Mouse (Mus musculus) forebrain, embryonic 11.5 days (tissue): ENCODE measurements at regions not wholly inside any gene's neighbourhood (a gene's known extent, or its start where the extent isn't known, plus 50 kb on each side); places are given as distances from the start of the nearest gene placed in this dataset.

Source experiments
- ATAC-seq: fragments of 200-750 bp; cut with Nextera tagmentation; replicated peaks from 2 replicates; pipeline ENCODE4 v1.8.0; 2017; ENCODE audit warnings: moderate TSS enrichment; ENCODE audit not compliant: low FRiP score
- DNase-seq: peaks from one replicate; pipeline ENCODE4 v3.0.0-alpha.2; 2017; ENCODE audit warnings: low spot score
- H3K27ac ChIP-seq: fragments of 300-500 bp; sonication (generic); 2 replicates; pipeline ENCODE4 v1.5.1; 2014; ENCODE audit warnings: low read depth, low read length
- H3K27me3 ChIP-seq: fragments of 300-500 bp; sonication (generic); 2 replicates; pipeline ENCODE4 v1.6.1; 2014; ENCODE audit warnings: mild to moderate bottlenecking, low read length, mixed read lengths; ENCODE audit not compliant: control insufficient read depth, insufficient read depth
- H3K36me3 ChIP-seq: fragments of 300-500 bp; sonication (generic); 2 replicates; pipeline ENCODE4 v1.6.1; 2014; ENCODE audit warnings: mild to moderate bottlenecking, low read length, moderate library complexity, mixed read lengths; ENCODE audit not compliant: control insufficient read depth, insufficient read depth
- H3K4me1 ChIP-seq: fragments of 300-500 bp; sonication (generic); replicated peaks from 2 replicates; pipeline ENCODE4 v1.6.1; 2014; ENCODE audit warnings: low read length, mixed read lengths; ENCODE audit not compliant: control insufficient read depth, insufficient read depth
- H3K4me2 ChIP-seq: fragments of 300-500 bp; sonication (generic); 2 replicates; pipeline ENCODE4 v1.6.1; 2014; ENCODE audit warnings: low read depth, mild to moderate bottlenecking, low read length, moderate library complexity, mixed read lengths; ENCODE audit not compliant: severe bottlenecking
- H3K4me3 ChIP-seq: fragments of 300-500 bp; sonication (generic); 2 replicates; pipeline ENCODE4 v1.5.1; 2014; ENCODE audit warnings: low read depth, low read length
- H3K9ac ChIP-seq: fragments of 300-500 bp; sonication (generic); 2 replicates; pipeline ENCODE4 v1.6.1; 2014; ENCODE audit warnings: low read length
- H3K9me3 ChIP-seq: fragments of 300-500 bp; sonication (generic); 2 replicates; pipeline ENCODE4 v1.6.1; 2016; ENCODE audit warnings: low read length, mixed read lengths; ENCODE audit not compliant: control insufficient read depth
- WGBS: fragments of 180-500 bp; shearing (Covaris S2); extraction: QIAGEN DNeasy Blood & Tissue Kit; methylation state at CpG from one replicate; pipeline ENCODE4 v1.1.7; 2014; 5-methylcytosine and 5-hydroxymethylcytosine counted together

GRCm38 (mm10) chr12:74728866-74729265 is 412.7 kb upstream of the Gm11042 start:
- ATAC-seq, result no peak
- no peaks in the 10 kb centered on the region for H3K9me3 ChIP-seq
- H3K27me3 ChIP-seq, result no peaks in the 10 kb centered on the region
- H3K27ac ChIP-seq, result no peak overlapping the region
- H3K4me1 ChIP-seq, result no peaks in the 10 kb centered on the region
- WGBS, result 90% methylated on average over 2 of the region's 2 CpGs
- DNase-seq, result no peak
- no peak overlapping the region for H3K9ac ChIP-seq
- no peak overlapping the region for H3K4me3 ChIP-seq
- H3K36me3 ChIP-seq, result no peaks in the 10 kb centered on the region
- no peak overlapping the region for H3K4me2 ChIP-seq

- Histone ChIP-seq H3K27ac (no peak overlapping the region), H3K4me3 (no peak overlapping the region), H3K9ac (no peak overlapping the region), H3K27me3 (no peaks in the 10 kb centered on the region), H3K36me3 (no peaks in the 10 kb centered on the region), H3K4me1 (no peaks in the 10 kb centered on the region), H3K9me3 (no peaks in the 10 kb centered on the region), H3K4me2 (no peak overlapping the region)
- DNase-seq, result no peak
- 92% methylated on average over 3 of the region's 3 CpGs for WGBS
- ATAC-seq, result no peak
Observed at GRCm38 (mm10) chr12:74679149-74679548, 363.0 kb upstream of the Gm11042 start.

- H3K9ac ChIP-seq, result no peak overlapping the region
- DNase-seq, result no peak
- no peak overlapping the region for H3K4me2 ChIP-seq
- H3K4me3 ChIP-seq, result no peak overlapping the region
- 80% methylated on average over 2 of the region's 2 CpGs for WGBS
- H3K9me3 ChIP-seq, result no peaks in the 10 kb centered on the region
- ATAC-seq, result no peak
- no peaks in the 10 kb centered on the region for H3K4me1 ChIP-seq
- H3K36me3 ChIP-seq, result no peaks in the 10 kb centered on the region
- H3K27ac ChIP-seq, result no peak overlapping the region
- no peaks in the 10 kb centered on the region for H3K27me3 ChIP-seq
Observed at GRCm38 (mm10) chr12:74677835-74678234, 361.6 kb upstream of the Gm11042 start.

GRCm38 (mm10) chr12:74658406-74658805 is 342.2 kb upstream of the Gm11042 start:
- no peak overlapping the region for H3K9ac ChIP-seq
- H3K4me1 ChIP-seq, result no peaks in the 10 kb centered on the region
- no peak overlapping the region for H3K4me3 ChIP-seq
- H3K36me3 ChIP-seq, result no peaks in the 10 kb centered on the region
- H3K27ac ChIP-seq, result no peak overlapping the region
- H3K9me3 ChIP-seq, result no peaks in the 10 kb centered on the region
- H3K4me2 ChIP-seq, result no peak overlapping the region
- DNase-seq (no peak), ATAC-seq (no peak)
- H3K27me3 ChIP-seq, result no peaks in the 10 kb centered on the region

GRCm38 (mm10) chr12:74657036-74657648 is 340.9 kb upstream of the Gm11042 start:
- no peak for DNase-seq
- no peaks in the 10 kb centered on the region for H3K4me1 ChIP-seq
- H3K27ac ChIP-seq, result no peak overlapping the region
- H3K4me3 ChIP-seq, result no peak overlapping the region
- 79% methylated on average over 2 of the region's 2 CpGs for WGBS
- H3K4me2 ChIP-seq, result no peak overlapping the region
- H3K27me3 ChIP-seq, result no peaks in the 10 kb centered on the region
- no peaks in the 10 kb centered on the region for H3K9me3 ChIP-seq
- no peaks in the 10 kb centered on the region for H3K36me3 ChIP-seq
- no peak for ATAC-seq
- H3K9ac ChIP-seq, result no peak overlapping the region

GRCm38 (mm10) chr12:74651256-74651655 is 335.1 kb upstream of the Gm11042 start:
- no peak overlapping the region for H3K27ac ChIP-seq
- no peaks in the 10 kb centered on the region for H3K4me1 ChIP-seq
- H3K9ac ChIP-seq, result no peak overlapping the region
- H3K27me3 ChIP-seq, result no peaks in the 10 kb centered on the region
- H3K9me3 ChIP-seq, result no peaks in the 10 kb centered on the region
- no peak overlapping the region for H3K4me3 ChIP-seq
- no peaks in the 10 kb centered on the region for H3K36me3 ChIP-seq
- DNase-seq, result no peak
- ATAC-seq, result no peak
- WGBS, result 87% methylated on average over 1 of the region's 1 CpGs
- H3K4me2 ChIP-seq, result no peak overlapping the region

GRCm38 (mm10) chr12:74632827-74633226 is 316.6 kb upstream of the Gm11042 start:
- WGBS, result 87% methylated on average over 2 of the region's 2 CpGs
- Histone ChIP-seq H3K36me3 (no peaks in the 10 kb centered on the region), H3K9ac (no peak overlapping the region), H3K4me2 (no peak overlapping the region), H3K4me3 (no peak overlapping the region), H3K27me3 (no peaks in the 10 kb centered on the region), H3K4me1 (no peaks in the 10 kb centered on the region), H3K9me3 (no peaks in the 10 kb centered on the region), H3K27ac (no peak overlapping the region)
- DNase-seq (no peak), ATAC-seq (no peak)

- WGBS, result 88% methylated on average over 2 of the region's 2 CpGs
- DNase-seq, result no peak
- H3K9me3 ChIP-seq, result no peaks in the 10 kb centered on the region
Observed at GRCm38 (mm10) chr12:74595208-74595607, 279.0 kb upstream of the Gm11042 start.

GRCm38 (mm10) chr12:74554599-74554998 is 238.4 kb upstream of the Gm11042 start:
- ATAC-seq (no peak), DNase-seq (no peak)
- no peaks in the 10 kb centered on the region for H3K4me1 ChIP-seq
- no peaks in the 10 kb centered on the region for H3K9me3 ChIP-seq
- no peak overlapping the region for H3K9ac ChIP-seq
- H3K27ac ChIP-seq, result no peak overlapping the region
- no peak overlapping the region for H3K4me3 ChIP-seq
- H3K27me3 ChIP-seq, result no peaks in the 10 kb centered on the region
- 87% methylated on average over 2 of the region's 2 CpGs for WGBS
- no peak overlapping the region for H3K4me2 ChIP-seq
- no peaks in the 10 kb centered on the region for H3K36me3 ChIP-seq

More at GRCm38 (mm10) chr12:74595208-74595607, 279.0 kb upstream of the Gm11042 start:
- no peaks in the 10 kb centered on the region for H3K27me3 ChIP-seq
- no peaks in the 10 kb centered on the region for H3K36me3 ChIP-seq
- no peak for ATAC-seq
- H3K27ac ChIP-seq, result no peak overlapping the region
- no peak overlapping the region for H3K9ac ChIP-seq
- no peak overlapping the region for H3K4me3 ChIP-seq
- no peaks in the 10 kb centered on the region for H3K4me1 ChIP-seq
- no peak overlapping the region for H3K4me2 ChIP-seq
